Mouse (Mus musculus): ENCODE measurements around the gene Slc4a10.

DNA sequence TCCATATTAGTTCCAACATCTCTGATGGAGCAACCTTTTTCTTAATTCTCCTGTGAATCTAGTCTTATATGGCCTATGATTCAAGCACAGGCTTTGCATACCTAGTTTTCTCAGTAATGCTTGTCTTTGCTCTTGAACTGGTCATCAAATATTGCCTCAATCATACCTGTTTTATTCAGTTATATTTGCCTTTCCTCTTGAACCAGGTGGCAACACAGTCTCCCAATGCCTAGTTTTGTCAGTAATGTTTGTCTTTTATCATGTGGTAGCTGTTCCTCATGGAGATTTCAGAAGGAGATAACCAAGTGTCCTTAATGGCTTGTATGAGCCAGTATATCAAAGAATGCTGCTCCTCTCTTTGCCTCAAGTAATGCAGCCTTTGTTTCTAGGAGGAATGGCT lies 163.8 kb downstream of the Slc4a10 start:
- TF ChIP-seq POLR2A (IDR thresholded peaks at IDR 0.05; ENCODE audit: insufficient read depth, low read length): no peak
- no peak for TF ChIP-seq CTCF (IDR thresholded peaks at IDR 0.05; ENCODE audit: low read depth, low read length)
- no peak for TF ChIP-seq EP300 (IDR thresholded peaks at IDR 0.05; ENCODE audit: insufficient read depth, low read depth, low read length)

All from ES-Bruce4 (cell line).